Mouse (Mus musculus) CD4-positive, CD25-positive, alpha-beta regulatory T cell, adult 4 months (primary cell): ENCODE measurements around the gene Lrp5. TPM values are rescaled to one million over a fixed set of nuclear protein-coding genes. Genes with fewer than 3 reads are reported as not detected.

Experiments
- ATAC-seq: one replicate; pipeline ENCODE4 v1.8.0; 2017
- polyA plus RNA-seq, 2 experiments: library from polyadenylated mRNA; unstranded; fragments of 100-300 nt; shearing (Covaris generic); gene quantifications; one replicate each; pipeline ENCODE4 v1.2.1; 2017

The Lrp5 gene
- polyA plus RNA-seq, 2 experiments from 2014 or later, result 0.08 TPM; not detected in 1

DNA sequence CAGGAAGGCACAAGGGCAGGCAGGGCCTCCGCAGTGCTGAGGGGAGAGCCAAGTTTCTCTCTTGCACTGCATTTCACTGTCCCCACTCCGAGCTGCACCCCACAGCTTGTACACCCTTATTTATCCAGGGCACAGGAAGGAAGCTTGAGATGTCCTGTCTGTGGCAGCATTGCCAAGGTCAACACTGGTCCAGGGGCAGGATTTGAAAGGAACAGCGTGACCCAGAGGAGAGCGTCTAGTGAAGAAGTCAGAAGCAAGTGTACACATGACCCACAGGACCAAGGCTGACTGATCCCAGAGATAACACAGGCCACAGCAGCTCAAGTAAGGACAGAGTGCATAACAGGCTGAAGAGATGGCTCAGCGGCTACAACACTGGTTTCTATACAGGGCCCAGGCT lies 32.3 kb downstream of the Lrp5 start:
- no peak for ATAC-seq

DNA sequence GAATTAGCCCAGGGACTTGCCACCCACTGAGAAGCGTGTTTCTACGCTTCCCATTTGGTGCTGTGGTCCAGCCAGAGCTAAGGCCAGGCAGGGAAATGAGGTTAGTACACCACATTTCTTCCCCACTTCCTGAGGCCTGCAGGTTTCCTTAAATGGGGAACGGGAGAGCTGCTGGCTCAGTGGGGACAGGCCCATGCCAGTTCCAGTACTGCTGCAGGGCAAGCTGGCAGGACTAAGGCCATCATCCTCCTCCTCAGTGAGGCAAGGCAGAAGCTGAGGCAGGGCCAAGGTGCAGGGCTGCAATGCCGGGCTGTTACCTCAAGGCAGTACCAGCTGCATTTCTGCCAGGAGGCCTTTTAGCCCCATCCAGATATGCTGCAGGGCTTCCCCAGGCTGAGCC lies 32.9 kb downstream of the Lrp5 start:
- no peak for ATAC-seq

DNA sequence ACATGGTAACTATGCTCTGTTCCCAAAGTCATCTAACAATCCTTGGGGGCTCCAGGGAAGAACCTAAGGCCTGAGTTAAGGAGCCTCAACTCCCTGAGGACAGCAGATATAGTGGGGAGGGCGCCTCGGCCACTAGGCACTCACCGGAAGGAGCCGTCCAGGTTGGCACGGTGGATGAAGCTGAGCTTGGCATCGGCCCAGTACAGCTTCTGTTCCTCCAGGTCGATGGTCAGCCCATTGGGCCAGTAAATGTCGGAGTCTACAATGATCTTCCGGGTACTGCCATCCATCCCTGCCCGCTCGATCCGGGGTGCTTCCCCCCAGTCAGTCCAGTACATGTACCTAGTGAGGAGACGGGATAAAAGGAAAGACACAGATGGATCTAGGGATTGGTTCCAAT lies 34.4 kb downstream of the Lrp5 start:
- ATAC-seq, result no peak

DNA sequence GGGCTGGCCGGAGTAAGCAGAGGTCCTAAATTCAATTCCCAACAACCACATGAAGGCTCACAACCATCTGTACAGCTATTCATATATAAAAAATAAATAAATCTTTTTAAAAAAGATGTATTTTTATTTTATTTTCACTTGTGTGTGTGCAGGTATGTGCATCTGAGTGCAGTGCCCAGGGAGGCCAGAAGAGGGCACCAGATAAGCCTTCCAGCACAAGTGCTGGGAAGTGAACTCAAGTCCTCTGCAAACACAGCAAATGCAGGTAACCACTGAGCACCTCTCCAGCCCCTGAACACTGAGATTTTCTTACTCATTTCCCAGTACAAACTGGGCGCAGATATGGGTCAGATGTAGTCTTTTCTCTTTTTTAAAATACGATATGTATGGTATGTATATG lies 35.1 kb downstream of the Lrp5 start:
- no peak for ATAC-seq

DNA sequence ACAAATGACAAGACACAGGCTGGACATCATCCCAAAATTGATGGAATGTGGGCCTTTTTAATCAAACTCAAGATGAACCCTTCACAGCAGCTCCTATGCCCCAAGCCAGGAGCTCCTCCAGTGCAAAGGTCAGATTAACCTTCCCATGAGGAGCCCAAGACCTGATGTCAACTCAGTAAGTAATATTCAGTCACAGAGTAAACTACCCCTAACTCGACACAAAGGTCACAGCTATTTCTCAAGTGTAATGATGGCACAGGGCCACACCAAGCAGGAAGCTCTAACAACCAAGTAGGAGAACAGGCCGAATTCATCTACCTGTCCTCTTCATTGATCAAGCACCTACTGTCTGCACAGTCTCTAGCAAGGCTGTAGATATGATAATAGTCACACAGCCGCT lies 35.9 kb downstream of the Lrp5 start:
- no peak for ATAC-seq

DNA sequence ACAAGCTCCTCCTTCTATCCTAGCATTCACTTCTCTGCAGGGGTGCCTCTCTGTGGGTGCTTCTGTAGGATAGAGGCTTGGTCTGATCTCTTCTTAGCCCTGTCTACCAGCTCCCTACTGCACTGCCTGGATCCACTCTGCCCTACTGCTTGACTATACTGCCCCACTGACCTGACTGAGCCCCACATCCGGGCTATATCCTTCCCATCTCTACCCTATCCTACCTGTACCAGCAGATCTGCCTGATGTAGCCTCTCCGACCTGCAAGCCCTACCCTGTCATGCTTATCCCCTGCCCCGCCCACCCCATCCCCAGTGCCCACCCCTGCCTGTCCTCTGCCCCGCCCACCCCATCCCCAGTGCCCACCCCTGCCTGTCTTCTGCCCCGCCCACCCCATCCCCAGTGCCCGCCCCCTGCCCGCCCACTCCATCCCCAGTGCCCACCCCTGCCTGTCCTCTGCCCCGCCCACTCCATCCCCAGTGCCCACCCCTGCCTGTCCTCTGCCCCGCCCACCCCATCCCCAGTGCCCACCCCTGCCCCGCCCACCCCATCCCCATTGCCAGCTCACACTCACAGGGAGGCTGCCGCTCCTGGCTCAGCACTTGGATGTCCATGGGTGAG lies 37.4 kb downstream of the Lrp5 start:
- no peak for ATAC-seq

DNA sequence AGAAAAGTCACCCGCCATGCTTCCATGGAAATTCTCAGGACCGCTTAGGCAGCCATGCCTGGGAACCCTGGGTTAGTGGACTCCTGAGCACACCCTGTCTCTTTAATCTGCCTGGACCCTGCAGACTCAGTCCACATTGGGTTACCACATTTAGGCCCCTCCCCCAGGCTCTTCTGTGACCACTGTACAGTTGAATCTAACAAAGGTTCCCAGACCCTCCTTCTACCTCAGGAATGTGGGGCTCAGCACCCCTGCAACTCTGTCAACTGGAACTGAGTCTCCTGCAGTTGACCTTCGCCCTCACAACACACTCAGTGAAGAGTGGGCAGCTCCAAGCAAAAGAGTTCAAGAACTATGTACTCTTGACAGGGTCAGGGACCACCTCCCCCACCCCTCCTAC lies 38.4 kb downstream of the Lrp5 start:
- ATAC-seq, result no peak

DNA sequence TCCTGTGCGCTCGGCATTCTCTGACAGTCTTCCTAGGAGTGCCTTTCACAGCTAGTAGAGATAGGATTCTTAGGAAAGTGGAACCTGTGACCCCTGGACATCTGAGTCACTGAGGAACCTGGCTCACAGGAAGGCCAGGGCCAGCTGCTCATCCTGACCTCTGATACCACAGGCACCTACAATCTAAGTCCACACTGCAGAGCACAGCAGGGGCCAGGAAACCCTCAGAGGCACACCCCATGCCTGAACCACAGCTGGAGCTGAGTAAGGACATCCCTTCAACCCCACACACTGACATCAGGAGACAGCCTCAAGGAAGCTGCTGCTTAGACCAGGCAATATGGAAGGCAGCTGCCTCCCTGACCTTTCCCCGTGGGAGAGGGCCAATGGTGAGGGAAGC lies 40.6 kb downstream of the Lrp5 start:
- ATAC-seq, result no peak

DNA sequence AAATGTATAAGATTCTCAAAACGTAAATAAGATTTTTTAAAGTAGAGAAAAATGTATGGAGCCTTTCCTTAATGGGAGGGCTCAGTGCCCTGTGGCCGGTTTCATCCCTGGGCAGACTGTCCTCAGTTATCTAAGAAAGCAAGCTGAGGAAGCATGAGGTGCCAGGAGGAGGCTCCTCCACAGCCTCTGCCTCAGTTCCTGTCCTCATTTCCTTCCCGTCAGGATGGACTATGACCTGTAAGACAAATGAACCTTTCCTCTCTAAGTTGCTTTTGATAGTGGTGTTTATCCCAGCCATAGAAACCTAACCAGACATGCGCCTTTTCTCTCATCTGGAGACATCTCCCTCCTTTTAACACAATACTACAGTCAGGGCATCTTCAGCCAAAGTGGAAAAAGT lies 41.0 kb downstream of the Lrp5 start:
- no peak for ATAC-seq

DNA sequence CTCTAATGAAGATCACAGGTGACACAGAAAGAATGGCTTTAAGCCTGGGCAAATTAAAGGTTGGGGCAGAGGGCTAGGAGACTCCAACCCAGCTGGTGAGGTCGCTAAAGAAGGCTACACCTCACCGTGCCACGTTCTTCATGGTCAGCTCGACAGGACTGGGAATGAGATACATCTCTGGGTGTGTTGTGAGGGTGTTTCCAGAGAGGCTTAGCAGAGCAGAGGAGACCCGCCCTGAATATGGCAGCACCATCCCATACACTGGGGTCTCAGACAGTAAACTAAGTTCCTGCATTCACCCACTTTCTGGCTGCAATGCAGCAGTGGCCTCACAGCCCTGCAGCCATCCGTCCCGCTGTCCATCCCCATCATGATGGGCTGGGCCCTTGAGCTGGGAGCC lies 46.8 kb downstream of the Lrp5 start:
- ATAC-seq, result no peak

DNA sequence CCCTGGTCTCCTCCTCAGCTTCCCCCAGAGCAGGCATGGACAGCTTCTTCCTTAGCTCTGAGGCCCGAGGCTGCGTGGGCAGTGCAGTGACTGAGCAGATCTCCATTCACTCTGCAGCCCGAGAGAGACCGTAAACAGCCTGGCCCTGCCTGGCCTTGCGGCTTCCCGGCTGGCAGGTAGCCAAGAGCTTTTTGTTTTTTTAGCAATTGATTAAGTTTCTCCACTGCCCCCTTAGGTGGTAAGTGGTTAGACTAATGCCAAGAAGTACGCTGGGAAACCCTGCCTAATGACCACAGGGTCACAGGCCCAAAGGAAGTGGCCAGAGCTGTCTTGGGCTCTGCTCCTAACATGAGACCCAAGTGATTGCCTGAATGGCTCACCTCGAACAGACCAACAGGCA lies 47.7 kb downstream of the Lrp5 start:
- no peak for ATAC-seq

DNA sequence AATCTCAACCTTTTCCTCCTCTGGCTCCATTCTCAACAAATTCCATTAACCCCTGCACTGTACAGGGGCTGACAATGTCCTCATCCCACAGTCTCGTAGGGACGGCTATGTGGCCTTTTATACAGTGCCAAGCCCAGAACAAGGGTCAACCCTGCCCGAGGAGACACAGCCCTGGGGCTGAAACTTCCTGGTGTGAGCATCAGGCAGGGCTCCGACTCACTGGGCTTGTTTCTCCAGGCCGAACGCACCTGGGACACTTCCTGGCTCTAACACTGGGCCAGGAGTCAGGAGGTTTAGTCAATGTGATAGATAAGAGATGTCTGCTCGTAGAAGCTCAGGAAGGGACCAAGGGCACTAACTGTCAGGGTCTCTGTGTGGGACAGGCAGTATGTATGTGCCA lies 54.3 kb downstream of the Lrp5 start:
- ATAC-seq, result no peak

DNA sequence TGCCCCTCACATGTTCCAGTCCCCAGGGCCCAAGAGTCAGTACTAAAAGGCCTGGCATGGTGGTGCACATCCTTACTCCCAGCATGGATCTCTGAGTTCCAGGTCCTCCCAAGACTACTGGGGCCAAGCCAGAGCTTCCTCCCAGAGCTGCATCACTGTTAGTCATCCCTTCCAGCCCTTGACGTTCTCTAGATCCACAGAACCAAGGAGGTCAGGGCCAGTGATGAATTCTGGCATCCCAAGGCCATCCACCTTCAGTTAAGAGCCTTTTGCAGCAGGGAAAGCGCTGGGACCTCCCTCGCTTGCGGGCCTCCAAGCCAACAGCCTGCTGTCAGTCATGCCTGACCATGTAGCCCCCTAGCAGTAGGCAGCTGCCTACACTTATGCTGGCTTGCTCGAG lies 54.9 kb downstream of the Lrp5 start:
- no peak for ATAC-seq

DNA sequence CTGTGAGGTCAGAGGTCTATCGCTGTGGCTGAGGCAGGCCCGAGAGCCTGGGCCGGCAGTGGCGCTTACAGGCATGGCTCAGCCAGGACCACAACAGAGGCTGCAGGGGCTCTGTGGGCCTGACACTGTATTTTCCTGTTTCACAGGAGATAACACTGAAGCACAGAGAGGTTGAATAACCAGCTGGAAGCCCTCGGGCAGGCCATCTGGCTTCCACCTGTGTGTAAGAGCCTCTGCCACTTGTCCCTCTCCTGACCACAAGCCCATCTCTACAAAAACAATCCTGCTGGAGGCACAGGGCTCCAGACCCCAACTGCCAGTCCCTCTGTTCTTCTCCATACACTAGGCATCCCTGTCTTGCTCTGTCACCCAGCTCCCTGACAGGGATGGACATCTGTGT lies 55.9 kb downstream of the Lrp5 start:
- ATAC-seq, result no peak

DNA sequence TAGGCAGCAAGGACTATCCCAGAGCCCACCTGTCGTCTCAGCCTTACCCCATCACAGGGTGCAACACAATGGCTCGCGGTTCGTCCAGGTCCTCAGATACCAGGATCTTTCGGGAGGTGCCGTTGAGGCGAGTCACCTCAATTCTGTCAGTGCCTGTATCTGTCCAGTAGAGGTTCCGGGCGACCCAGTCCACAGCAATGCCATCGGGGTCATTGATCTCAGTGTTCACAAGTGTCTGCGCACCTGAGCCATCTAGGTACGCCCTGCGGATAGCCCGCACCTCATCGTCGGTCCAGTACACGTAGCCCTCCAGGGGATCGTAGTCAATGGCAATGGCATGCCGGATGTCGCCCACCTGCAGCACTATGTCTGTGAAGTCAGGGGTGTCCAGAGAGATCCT lies 56.3 kb downstream of the Lrp5 start:
- ATAC-seq, result no peak

DNA sequence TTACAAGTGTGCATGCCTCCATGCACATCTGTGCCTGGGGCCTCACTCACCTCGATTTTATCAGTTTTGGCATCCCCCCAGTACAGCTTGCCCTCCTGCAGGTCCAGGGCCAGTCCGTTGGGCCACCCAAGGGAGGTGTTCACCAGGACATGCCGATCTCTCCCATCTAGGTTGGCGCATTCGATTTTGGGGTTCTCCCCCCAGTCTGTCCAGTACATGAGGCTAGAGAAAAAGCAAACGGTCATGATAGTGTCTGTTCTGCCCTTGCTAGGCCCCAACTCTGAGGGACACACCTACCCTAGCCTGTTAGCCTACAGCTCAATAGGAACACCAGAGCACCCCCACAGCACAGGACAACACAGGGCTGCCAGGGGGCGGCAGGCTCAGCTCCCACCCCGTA lies 58.1 kb downstream of the Lrp5 start:
- no peak for ATAC-seq

DNA sequence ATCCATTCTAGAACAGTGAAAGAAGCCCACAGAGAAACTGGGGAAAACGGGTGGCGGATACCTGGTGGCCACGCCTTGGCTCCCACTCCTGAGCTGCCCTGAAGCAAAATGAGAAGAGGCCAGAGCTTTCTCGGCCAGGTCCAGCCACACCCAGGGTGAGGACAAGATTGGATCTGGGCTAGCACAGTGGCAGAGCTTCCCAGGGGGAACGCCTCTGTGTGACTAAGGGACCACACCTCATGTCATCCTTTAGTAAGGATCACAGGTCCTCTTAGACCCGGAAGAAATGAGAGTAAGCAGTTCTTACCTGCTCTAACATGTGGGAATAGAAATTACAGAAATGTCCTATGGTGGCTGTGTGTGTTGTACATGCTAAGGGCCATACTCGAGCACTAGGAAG lies 61.3 kb downstream of the Lrp5 start:
- ATAC-seq, result no peak

DNA sequence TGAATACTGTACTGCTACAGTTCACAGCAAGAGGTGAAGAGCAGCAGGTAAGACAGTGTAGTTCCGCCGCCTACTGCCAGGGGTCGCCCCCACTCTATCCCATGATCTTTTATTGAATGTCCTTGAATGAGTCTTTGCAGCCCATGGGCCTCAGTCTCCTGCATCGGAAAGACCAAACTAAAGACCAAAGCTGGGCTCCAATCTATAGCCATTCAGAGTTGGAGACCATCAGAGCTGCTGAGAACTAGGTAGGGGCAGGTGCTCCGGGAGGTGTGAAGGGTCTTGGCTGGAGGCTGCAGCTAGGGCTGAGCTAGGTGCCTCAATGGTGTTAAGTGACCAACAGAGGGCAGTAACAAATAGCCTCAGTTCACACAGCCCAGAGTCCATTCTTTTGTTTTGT lies 62.5 kb downstream of the Lrp5 start:
- ATAC-seq, result no peak

DNA sequence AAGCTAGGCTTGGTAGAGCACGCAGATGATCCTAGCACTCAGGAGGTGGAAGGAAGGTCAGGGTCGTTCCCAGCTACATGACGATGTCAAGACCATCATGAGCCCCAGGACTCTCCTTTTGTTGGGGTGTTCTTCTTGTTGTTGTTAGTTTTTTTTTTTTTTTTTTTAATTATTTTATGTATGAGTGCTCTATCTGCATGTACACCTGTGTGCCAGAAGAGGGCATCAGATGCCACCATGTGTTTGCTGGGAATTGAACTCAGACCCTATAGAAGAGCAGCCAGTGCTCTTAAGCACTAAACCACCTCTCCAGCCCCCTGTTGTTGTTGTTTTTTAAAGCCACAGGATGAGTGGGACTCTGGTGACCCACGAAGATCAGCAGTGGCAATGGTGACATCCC lies 63.1 kb downstream of the Lrp5 start:
- ATAC-seq, result no peak

DNA sequence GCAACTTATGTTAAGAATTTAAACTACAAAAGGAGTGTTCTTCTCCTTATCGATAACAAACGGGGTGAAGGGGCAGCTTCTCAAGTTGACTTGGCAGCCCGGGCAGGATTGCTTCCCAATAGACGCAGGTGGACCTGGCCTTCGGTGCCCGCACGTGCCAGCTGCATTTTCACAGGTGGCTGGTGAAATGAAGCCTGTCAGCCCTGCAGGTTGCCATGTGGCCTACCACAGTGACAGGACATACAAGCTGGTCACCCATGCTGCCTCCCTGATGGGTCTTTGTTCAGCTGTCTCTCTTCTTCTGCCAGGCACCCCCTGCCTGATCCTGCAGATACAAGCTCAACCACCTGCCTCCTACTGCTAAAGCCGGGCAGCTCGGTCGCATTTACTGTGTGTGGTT lies 65.5 kb downstream of the Lrp5 start:
- ATAC-seq, result no peak

DNA sequence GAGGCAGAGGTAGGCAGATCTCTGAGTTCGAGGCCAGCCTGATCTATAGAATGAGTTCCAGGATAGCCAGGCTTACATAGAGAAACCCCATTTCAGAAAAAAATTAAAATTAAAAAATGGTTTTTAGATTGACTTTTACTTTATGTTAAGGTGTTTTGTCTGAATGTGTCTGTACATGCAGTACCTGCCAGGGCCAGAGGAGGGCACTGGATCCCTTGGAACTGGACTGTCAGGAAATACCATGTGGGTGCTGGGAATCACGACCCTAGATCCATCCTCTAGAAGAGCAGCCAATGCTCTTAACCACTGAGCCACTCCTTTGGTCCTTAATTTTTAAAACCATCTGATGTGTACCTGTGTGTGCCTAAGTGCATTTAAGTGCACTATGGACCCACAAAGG lies 67.0 kb downstream of the Lrp5 start:
- no peak for ATAC-seq

DNA sequence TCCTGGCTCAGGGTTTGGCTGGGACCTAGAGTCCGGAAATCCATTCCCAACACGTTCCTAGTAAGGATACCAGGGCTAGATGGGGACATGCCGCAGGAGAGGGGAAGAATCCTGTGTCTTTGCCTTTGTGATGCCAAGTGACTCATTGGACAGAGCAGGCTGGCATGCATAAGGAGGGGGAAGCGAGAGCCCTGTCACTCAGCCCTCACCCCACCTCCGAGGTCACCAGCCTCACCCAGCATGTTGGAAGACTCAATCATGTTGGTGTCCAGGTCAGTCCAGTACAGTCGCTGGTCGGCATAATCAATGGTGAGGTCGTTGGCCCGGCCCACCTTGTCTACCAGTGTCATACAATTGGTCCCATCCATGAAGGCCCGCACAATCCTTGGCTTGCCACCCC lies 72.4 kb downstream of the Lrp5 start:
- no peak for ATAC-seq

DNA sequence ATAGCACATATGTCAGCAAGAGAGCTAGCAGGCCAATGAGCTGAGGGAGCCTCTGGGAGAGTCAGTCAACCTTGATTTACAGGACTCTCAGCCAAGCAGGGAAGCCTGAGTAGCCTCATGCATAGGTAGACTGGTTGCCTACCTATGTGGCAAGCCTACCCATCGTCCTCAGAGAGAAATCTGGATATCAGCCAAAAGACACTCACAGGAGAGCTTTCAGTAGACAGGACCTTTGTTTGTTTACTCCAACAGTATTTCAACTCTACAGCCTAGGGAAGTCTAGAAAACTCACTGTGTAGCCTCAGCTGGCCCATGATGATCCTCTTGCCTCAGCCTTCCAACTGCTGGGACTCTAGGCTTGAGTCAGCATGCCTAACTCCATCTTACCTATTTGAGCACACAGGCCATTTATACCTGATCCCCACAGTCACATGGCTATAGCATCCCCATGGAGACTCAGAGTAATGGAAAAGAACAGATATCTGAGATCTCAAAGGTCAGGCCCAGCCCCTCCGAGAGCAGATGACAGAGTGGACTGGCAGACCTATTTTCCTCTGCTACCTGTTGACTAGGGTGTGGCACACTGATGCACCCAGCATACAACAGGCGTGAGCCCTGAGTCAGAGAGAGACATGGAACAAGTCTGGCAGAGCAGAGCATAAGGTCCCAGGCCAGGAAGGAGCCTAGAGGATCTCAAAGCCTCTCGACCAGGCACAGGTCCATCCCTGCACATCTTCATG lies 73.7 kb downstream of the Lrp5 start:
- no peak for ATAC-seq

DNA sequence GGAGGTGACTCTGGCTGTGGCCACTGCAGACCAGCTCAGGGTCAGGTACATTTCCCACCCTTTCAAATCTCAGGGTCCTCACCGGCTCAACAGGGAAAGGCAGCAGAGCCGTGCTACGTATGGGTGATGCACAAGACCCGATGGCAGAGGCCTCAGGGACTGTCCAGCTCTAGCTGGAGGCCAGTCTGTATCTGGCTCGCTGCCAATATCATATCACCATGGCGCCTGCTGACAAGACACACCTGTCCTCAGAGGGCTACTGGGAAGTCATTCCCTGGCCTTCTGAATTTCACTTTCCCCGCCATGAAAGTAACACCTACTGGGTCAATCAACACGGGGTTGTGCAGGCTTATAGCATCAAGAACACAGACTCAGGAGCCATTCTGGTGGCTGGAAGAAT lies 74.6 kb downstream of the Lrp5 start:
- ATAC-seq, result no peak

DNA sequence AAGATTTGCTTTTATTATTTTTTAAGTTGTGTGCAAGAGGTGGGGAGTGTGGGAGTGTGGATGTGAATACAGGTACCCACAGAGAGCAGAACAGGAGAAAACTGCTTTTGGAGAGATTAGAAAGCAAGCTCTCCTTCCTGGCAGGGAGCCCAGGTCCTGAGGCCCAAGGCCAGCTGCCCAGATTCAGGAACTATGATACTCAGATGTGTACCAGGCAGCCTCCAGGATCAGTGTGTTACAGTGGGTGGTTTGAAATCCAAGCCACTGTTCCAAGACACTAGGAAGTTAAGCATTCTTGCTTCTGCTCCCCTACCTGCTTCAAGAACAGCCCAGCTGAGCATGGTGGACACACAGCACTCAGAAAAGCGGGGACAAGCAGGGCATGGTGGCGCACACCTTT lies 75.5 kb downstream of the Lrp5 start:
- no peak for ATAC-seq
